Mouse (Mus musculus) bone marrow macrophage, adult 2 months (primary cell): ENCODE measurements around the gene Raet1e.

ENCODE experiments used
- CTCF ChIP-seq: IDR thresholded peaks from 2 replicates; pipeline ENCODE4 v1.5.1; 2012; ENCODE audit warnings: low read depth, mild to moderate bottlenecking, low read length, moderate library complexity
- POLR2A ChIP-seq: IDR thresholded peaks from 2 replicates; pipeline ENCODE4 v1.6.1; 2012; ENCODE audit warnings: mild to moderate bottlenecking, low read depth, low read length, borderline replicate concordance

DNA sequence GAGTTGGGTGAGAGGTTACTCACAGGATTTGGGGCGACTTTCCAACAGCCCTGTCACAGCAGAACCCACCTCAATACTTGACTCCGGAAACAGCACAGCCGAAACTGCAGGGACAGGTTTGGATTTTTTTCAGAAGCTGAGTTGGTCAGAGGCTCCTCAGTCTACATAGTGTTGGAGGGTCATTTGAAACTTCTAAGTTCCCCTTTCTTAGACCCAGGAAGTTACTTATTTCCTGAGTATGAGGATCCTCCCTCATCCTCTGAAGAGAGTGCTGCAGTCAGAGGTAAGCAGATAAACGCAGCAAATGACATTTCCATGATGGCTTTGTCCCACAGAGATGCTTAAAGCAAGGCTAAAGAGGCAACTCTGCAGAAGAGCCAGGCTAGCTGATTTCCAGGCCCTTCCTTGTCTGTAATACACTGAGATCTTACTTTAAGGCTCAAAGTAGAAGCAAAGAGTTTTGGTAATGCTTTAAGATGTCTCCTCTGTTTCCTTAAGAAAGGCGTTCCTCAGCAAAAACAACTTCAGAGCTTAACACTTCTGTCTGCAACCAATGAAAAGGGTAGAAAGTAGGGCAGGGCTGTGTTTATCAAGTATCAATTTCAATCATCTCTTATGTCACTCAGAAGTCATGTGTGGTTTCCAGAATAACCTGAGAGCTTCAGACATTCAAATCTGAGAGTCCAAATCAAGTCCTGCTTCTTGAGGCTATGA is 144.1 kb downstream of the Raet1e start:
- no peak for TF ChIP-seq POLR2A
- no peak for TF ChIP-seq CTCF
